In the genomic region with DNA sequence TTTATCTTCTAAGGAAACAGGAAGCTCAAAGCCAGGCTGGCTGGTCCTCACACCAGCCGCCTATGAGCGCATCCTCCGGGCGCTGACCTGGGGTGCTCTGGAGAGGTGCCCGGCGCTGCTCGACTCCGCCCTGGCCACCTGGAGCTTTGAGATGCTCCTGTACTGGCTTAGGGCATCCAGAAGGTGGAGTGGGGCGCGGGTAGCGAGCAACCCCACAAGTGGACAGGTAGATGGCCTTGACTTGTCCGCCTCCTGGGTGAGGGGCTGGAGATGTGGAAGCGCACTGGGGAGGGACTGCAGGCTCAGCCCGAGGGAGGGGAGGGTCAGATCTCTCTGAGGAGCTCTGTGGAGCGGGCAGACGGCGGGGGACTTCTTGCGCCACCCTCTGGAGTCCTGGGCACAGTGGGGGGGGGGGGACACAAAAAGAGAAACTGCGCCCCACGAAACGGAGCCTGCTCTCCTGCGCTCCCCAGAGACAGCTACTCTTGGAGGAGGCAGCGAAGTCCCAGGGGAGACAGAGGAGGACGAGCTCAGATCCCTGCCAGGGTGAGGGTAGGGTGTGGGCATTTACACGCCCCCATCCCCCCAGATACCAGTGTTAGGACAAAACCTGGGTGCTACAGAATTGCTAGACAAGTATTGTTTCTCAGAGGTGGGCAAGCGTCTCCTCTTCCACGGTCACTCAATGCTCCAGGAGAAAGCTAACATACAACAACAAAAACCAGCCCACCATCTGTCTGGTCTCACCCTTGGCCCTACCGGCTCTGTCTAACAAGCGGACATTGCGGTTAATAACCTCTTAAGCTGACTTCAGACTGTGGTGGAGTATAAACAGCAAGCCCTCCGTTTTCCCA, we compare ENCODE assay signal across 8 mouse cellular contexts. TPM values are rescaled to one million over a fixed set of nuclear protein-coding genes. Genes with fewer than 3 reads are reported as not detected.
DNase-seq lines count a peak whose midpoint lies in the region; ATAC-seq and TF ChIP-seq lines count a peak whose summit lies in the region.

No protein-coding gene starts in this region.

- H3K9me3 ChIP-seq in hindbrain, embryonic 10.5 days, result peaks cover 11% of the 10 kb centered on the region
- no peaks in the 10 kb centered on the region for H3K9me3 ChIP-seq in liver, embryonic 13.5 days (replicated peaks)

- H3K27ac ChIP-seq in testis, adult 2 months (ENCODE audit: control insufficient read depth, insufficient read depth, low read depth, low read length), result no peak overlapping the region; the same call in 1 of the 2 replicates
- peak overlapping the region; percentile 81 for H3K27ac ChIP-seq in hindbrain, embryonic 10.5 days
- H3K27ac ChIP-seq in liver, embryonic 13.5 days, result peak overlapping the region; percentile 66

- peak overlapping the region; percentile 84 for H3K4me2 ChIP-seq in liver, embryonic 13.5 days

- no peaks in the 10 kb centered on the region for H3K36me3 ChIP-seq in testis, adult 2 months (ENCODE audit: control insufficient read depth, insufficient read depth, low read length)
- H3K36me3 ChIP-seq in hindbrain, embryonic 10.5 days, result no peaks in the 10 kb centered on the region
- no peaks in the 10 kb centered on the region for H3K36me3 ChIP-seq in liver, embryonic 13.5 days

- peak; percentile 50 for ATAC-seq in frontal cortex, adult (ENCODE audit: low TSS enrichment)
- peak; percentile 27 for ATAC-seq in liver, embryonic 13.5 days (ENCODE audit: low read depth)
- peak; percentile 28; the same call in 1 of the 2 replicates for ATAC-seq in neutrophil, adult 5-6 weeks (ENCODE audit: extremely low read depth, insufficient number of reproducible peaks, low FRiP score, poor library complexity, severe bottlenecking)

- H3K4me1 ChIP-seq in testis, adult 2 months (ENCODE audit: control insufficient read depth, insufficient read depth, low read length), result peaks cover 20% of the 10 kb centered on the region
- peaks cover 48% of the 10 kb centered on the region for H3K4me1 ChIP-seq in hindbrain, embryonic 10.5 days (replicated peaks)
- peaks cover 49% of the 10 kb centered on the region for H3K4me1 ChIP-seq in liver, embryonic 13.5 days (replicated peaks)

- no peak for TF ChIP-seq CTCF in testis, adult 2 months (IDR thresholded peaks at IDR 0.05; ENCODE audit: control insufficient read depth, insufficient read depth, insufficient replicate concordance, low read depth, low read length)

- no peak for TF ChIP-seq POLR2A in testis, adult 2 months (IDR thresholded peaks at IDR 0.05; ENCODE audit: control insufficient read depth, low read depth, low read length)

- 1% methylated on average over 30 of the region's 31 CpGs for WGBS in hindbrain, embryonic 10.5 days
- WGBS in liver, embryonic 13.5 days (ENCODE audit: insufficient replicate concordance), result under 1% methylated on average over 31 of the region's 31 CpGs

- H3K9ac ChIP-seq in liver, embryonic 13.5 days, result peak overlapping the region; percentile 56

- H3K4me3 ChIP-seq in testis, adult 2 months (ENCODE audit: control insufficient read depth, low read depth, low read length), result peak overlapping the region; percentile 51
- peak overlapping the region; percentile 65 for H3K4me3 ChIP-seq in hindbrain, embryonic 10.5 days
- peak overlapping the region; percentile 60 for H3K4me3 ChIP-seq in liver, embryonic 13.5 days (replicated peaks)

- H3K27me3 ChIP-seq in testis, adult 2 months (ENCODE audit: control insufficient read depth, insufficient read depth, low read length), result no peaks in the 10 kb centered on the region
- H3K27me3 ChIP-seq in hindbrain, embryonic 10.5 days (ENCODE audit: insufficient read depth, poor library complexity, severe bottlenecking), result peaks cover 50% of the 10 kb centered on the region
- H3K27me3 ChIP-seq in liver, embryonic 13.5 days, result peaks cover 51% of the 10 kb centered on the region

- DNase-seq in frontal cortex, postnatal 25 days (ENCODE audit: low spot score in 2 of 2), result no peak
- DNase-seq in testis, postnatal 14 days (ENCODE audit: low spot score), result no peak
- DNase-seq in hindbrain, embryonic 10.5 days (ENCODE audit: low spot score), result no peak
- DNase-seq in liver, embryonic 13.5 days, result no peak
- no peak for DNase-seq in ovary, postnatal 10 days (ENCODE audit: low spot score)

RNA-seq across cellular contexts. Expression of gene Abcg1, which starts 0.6 kb away (rescaled TPM):
- 0.65 and 1.3 TPM in 2 replicates for polyA plus RNA-seq in testis, adult 2 months (2012; rRNA removed)
- 6.9 and 9.7 TPM in 2 replicates for polyA plus RNA-seq in hindbrain, embryonic 10.5 days (2016; fragmentation: Nextera tagmentation; extraction: Ambion mirVana)
- 6.1 and 6.2 TPM in 2 replicates for polyA plus RNA-seq in liver, embryonic 13.5 days (2015; fragmentation: Nextera tagmentation; extraction: Ambion mirVana)
- 80.2 and 90.7 TPM in 2 replicates for total RNA-seq in neutrophil, adult 5-6 weeks (2017)
